ENCODE assay signal across 9 mouse cellular contexts in genomic region chr6:47239376-47239921, GRCm38 (mm10).
A peak's percentile ranks its signal among the peaks of the same experiment; 100 is the strongest.
DNase-seq lines count a peak whose midpoint lies in the region; ATAC-seq and TF ChIP-seq lines count a peak whose summit lies in the region.
"Had no signal": no experiment of that assay in that cellular context is flagged by ENCODE, and none has a peak within 500 bp of the region (broad histone marks: within the 10 kb centered on the region; RNA-seq: fewer than 3 reads in every experiment).

No protein-coding gene starts in this region.

- peaks cover 16% of the 10 kb centered on the region for H3K4me1 ChIP-seq in limb, embryonic 12.5 days (replicated peaks)
- peaks cover 9% of the 10 kb centered on the region for H3K4me1 ChIP-seq in stomach, embryonic 16.5 days (ENCODE audit: control insufficient read depth, insufficient read depth, low read length)
- no peaks in the 10 kb centered on the region for H3K4me1 ChIP-seq in lung, postnatal 0 days (ENCODE audit: insufficient read depth, low read depth, low read length)
- no peaks in the 10 kb centered on the region for H3K4me1 ChIP-seq in intestine, postnatal 0 days (replicated peaks; ENCODE audit: control insufficient read depth, insufficient read depth, low read length)

- 37% methylated on average over 3 of the region's 3 CpGs for WGBS in limb, embryonic 12.5 days
- 35% methylated on average over 3 of the region's 3 CpGs for WGBS in stomach, embryonic 16.5 days
- 53% methylated on average over 3 of the region's 3 CpGs for WGBS in lung, postnatal 0 days
- WGBS in intestine, postnatal 0 days = 64% methylated on average over 3 of the region's 3 CpGs

- DNase-seq in heart, adult 11 months = peak; percentile 64
- no peak for DNase-seq in heart, adult 9 months (ENCODE audit: low spot score in 2 of 2)
- DNase-seq in frontal cortex, postnatal 25 days (ENCODE audit: low spot score in 2 of 2) = peak; percentile 11 to 24
- DNase-seq in lung, postnatal 0 days (ENCODE audit: low spot score) = no peak
- DNase-seq in gastrocnemius, adult 2 months = no peak

- ATAC-seq in limb, embryonic 12.5 days (ENCODE audit: insufficient number of reproducible peaks, insufficient read depth, low FRiP score, low TSS enrichment, low read depth) = no peak
- ATAC-seq in stomach, embryonic 16.5 days (ENCODE audit: insufficient read depth, low FRiP score) = peak; percentile 70
- no peak for ATAC-seq in lung, postnatal 0 days
- no peak for ATAC-seq in intestine, postnatal 0 days

- H3K9me3 ChIP-seq in limb, embryonic 12.5 days = no peaks in the 10 kb centered on the region
- H3K9me3 ChIP-seq in stomach, embryonic 16.5 days (replicated peaks; ENCODE audit: control insufficient read depth, low read length) = no peaks in the 10 kb centered on the region
- no peaks in the 10 kb centered on the region for H3K9me3 ChIP-seq in lung, postnatal 0 days (ENCODE audit: low read length)
- H3K9me3 ChIP-seq in intestine, postnatal 0 days (ENCODE audit: control insufficient read depth) = no peaks in the 10 kb centered on the region
- H3K9me3 ChIP-seq: heart, embryonic 15.5 days had no signal

- peak overlapping the region; percentile 29; the same call in 1 of the 2 replicates for H3K27ac ChIP-seq in limb, embryonic 12.5 days
- H3K27ac ChIP-seq in stomach, embryonic 16.5 days (ENCODE audit: low read length) = no peak overlapping the region
- H3K27ac ChIP-seq in lung, postnatal 0 days (ENCODE audit: low read length) = no peak overlapping the region
- no peak overlapping the region for H3K27ac ChIP-seq in intestine, postnatal 0 days (ENCODE audit: low read depth, low read length)
- H3K27ac ChIP-seq in gastrocnemius, adult 2 months = no peak overlapping the region
- H3K27ac ChIP-seq: heart, embryonic 15.5 days had no signal

- no peak for TF ChIP-seq CTCF in lung, postnatal 0 days (IDR thresholded peaks at IDR 0.05)
- TF ChIP-seq CTCF in intestine, postnatal 0 days (IDR thresholded peaks at IDR 0.05; ENCODE audit: low read depth) = no peak
- no peak for TF ChIP-seq CTCF in gastrocnemius, adult 2 months (IDR thresholded peaks at IDR 0.05)

- no peaks in the 10 kb centered on the region for H3K27me3 ChIP-seq in limb, embryonic 12.5 days
- H3K27me3 ChIP-seq in stomach, embryonic 16.5 days (ENCODE audit: control insufficient read depth, insufficient read depth, low read length) = no peaks in the 10 kb centered on the region
- no peaks in the 10 kb centered on the region for H3K27me3 ChIP-seq in lung, postnatal 0 days (replicated peaks; ENCODE audit: insufficient read depth, low read length)
- no peaks in the 10 kb centered on the region for H3K27me3 ChIP-seq in intestine, postnatal 0 days (replicated peaks; ENCODE audit: control insufficient read depth, insufficient read depth, low read length)
- H3K27me3 ChIP-seq: heart, embryonic 15.5 days had no signal

- H3K4me3 ChIP-seq in limb, embryonic 12.5 days (replicated peaks) = no peak overlapping the region
- H3K4me3 ChIP-seq in stomach, embryonic 16.5 days (replicated peaks; ENCODE audit: low read length) = no peak overlapping the region
- H3K4me3 ChIP-seq in lung, postnatal 0 days (ENCODE audit: low read depth, low read length) = no peak overlapping the region
- no peak overlapping the region for H3K4me3 ChIP-seq in intestine, postnatal 0 days (ENCODE audit: low read depth, low read length)
- no peak overlapping the region for H3K4me3 ChIP-seq in gastrocnemius, adult 2 months
- H3K4me3 ChIP-seq: heart, embryonic 15.5 days had no signal

- no peak for TF ChIP-seq EP300 in lung, postnatal 0 days (IDR thresholded peaks at IDR 0.05)

- intact Hi-C loops in gastrocnemius, adult 2 months (cut with DNase I) = no loop called here

- H3K36me3 ChIP-seq in limb, embryonic 12.5 days = no peaks in the 10 kb centered on the region
- H3K36me3 ChIP-seq in stomach, embryonic 16.5 days (ENCODE audit: control insufficient read depth, insufficient read depth, low read length) = no peaks in the 10 kb centered on the region
- no peaks in the 10 kb centered on the region for H3K36me3 ChIP-seq in lung, postnatal 0 days (ENCODE audit: insufficient read depth, low read length)
- H3K36me3 ChIP-seq in intestine, postnatal 0 days (ENCODE audit: control insufficient read depth, insufficient read depth) = no peaks in the 10 kb centered on the region
- H3K36me3 ChIP-seq: heart, embryonic 15.5 days had no signal

- no peak overlapping the region for H3K4me2 ChIP-seq in limb, embryonic 12.5 days
- no peak overlapping the region for H3K4me2 ChIP-seq in stomach, embryonic 16.5 days (ENCODE audit: low read depth, low read length)
- H3K4me2 ChIP-seq in lung, postnatal 0 days (replicated peaks; ENCODE audit: low read depth, low read length) = no peak overlapping the region
- H3K4me2 ChIP-seq in intestine, postnatal 0 days (replicated peaks; ENCODE audit: low read depth) = no peak overlapping the region
- H3K4me2 ChIP-seq: heart, embryonic 15.5 days had no signal

- H3K9ac ChIP-seq in limb, embryonic 12.5 days (replicated peaks) = no peak overlapping the region
- no peak overlapping the region for H3K9ac ChIP-seq in stomach, embryonic 16.5 days (ENCODE audit: low read length)
- no peak overlapping the region for H3K9ac ChIP-seq in lung, postnatal 0 days (replicated peaks; ENCODE audit: low read depth)
- H3K9ac ChIP-seq in intestine, postnatal 0 days (ENCODE audit: low read depth, low read length) = no peak overlapping the region
- H3K9ac ChIP-seq: heart, embryonic 15.5 days had no signal

Comparison
In these comparisons a context has a peak if more than half of its experiments do, and no peak if none do; other contexts are left out.
1. DNase-seq: peak in heart, adult 11 months (single experiment) and frontal cortex, postnatal 25 days (2 of 2); none in heart, adult 9 months (0 of 2), lung, postnatal 0 days (single experiment) and gastrocnemius, adult 2 months (single experiment).